Mouse (Mus musculus) lung, embryonic 14.5 days (tissue): ENCODE data around the gene Pa2g4. TPM values are rescaled to one million over a fixed set of nuclear protein-coding genes. Genes with fewer than 3 reads are reported as not detected.

Source experiments
- ATAC-seq: fragments of 200-750 bp; cut with Nextera tagmentation; 2 replicates; pipeline ENCODE4 v1.8.0; 2017; ENCODE audit warnings: mild to moderate bottlenecking, moderate TSS enrichment, moderate library complexity; ENCODE audit not compliant: insufficient read depth
- DNase-seq: peaks from one replicate; pipeline ENCODE4 v3.0.0-alpha.2; 2015
- H3K27ac ChIP-seq: fragments of 300-500 bp; sonication (generic); 2 replicates; pipeline ENCODE4 v1.5.1; 2014; ENCODE audit warnings: low read depth, mild to moderate bottlenecking, moderate library complexity
- H3K27me3 ChIP-seq: fragments of 300-500 bp; sonication (generic); 2 replicates; pipeline ENCODE4 v1.6.1; 2014; ENCODE audit warnings: low read length, control low read depth; ENCODE audit not compliant: insufficient read depth
- H3K36me3 ChIP-seq: fragments of 300-500 bp; sonication (generic); 2 replicates; pipeline ENCODE4 v1.6.1; 2014; ENCODE audit warnings: control low read depth; ENCODE audit not compliant: insufficient read depth
- H3K4me1 ChIP-seq: fragments of 300-500 bp; sonication (generic); 2 replicates; pipeline ENCODE4 v1.6.1; 2014; ENCODE audit warnings: antibody characterized with exemption, control low read depth; ENCODE audit not compliant: insufficient read depth
- H3K4me2 ChIP-seq: fragments of 300-500 bp; sonication (generic); 2 replicates; pipeline ENCODE4 v1.6.1; 2014; ENCODE audit warnings: mild to moderate bottlenecking
- H3K4me3 ChIP-seq: fragments of 300-500 bp; sonication (generic); 2 replicates; pipeline ENCODE4 v1.5.1; 2014; ENCODE audit warnings: low read depth, low read length
- H3K9ac ChIP-seq: fragments of 300-500 bp; sonication (generic); 2 replicates; pipeline ENCODE4 v1.6.1; 2014
- H3K9me3 ChIP-seq: fragments of 300-500 bp; sonication (generic); 2 replicates; pipeline ENCODE4 v1.6.1; 2016; ENCODE audit warnings: low read depth, low read length, control low read depth
- CTCF ChIP-seq: IDR thresholded peaks from 2 replicates; pipeline ENCODE4 v1.5.1; 2016; ENCODE audit warnings: antibody characterized with exemption, low read depth
- WGBS: fragments of 180-500 bp; shearing (Covaris S2); extraction: QIAGEN DNeasy Blood & Tissue Kit; methylation state at CpG from one replicate; pipeline ENCODE4 v1.1.7; 2014; 5-methylcytosine and 5-hydroxymethylcytosine counted together
- polyA plus RNA-seq: library from polyadenylated mRNA; unstranded; fragments of >200 nt; fragmentation: Nextera tagmentation; extraction: Ambion mirVana; gene quantifications from 2 replicates; pipeline ENCODE4 v1.2.1, GENCODE M21; 2014

Gene Pa2g4
- polyA plus RNA-seq, 1 experiment from 2014 or later, result 244 TPM

GRCm38 (mm10) chr10:128588136-128588535, 22.3 kb upstream of the Pa2g4 start:
- Histone ChIP-seq H3K4me2 (peak overlapping the region; percentile 98), H3K4me3 (peak overlapping the region; percentile 61), H3K36me3 (no peaks in the 10 kb centered on the region), H3K27me3 (peaks cover 39% of the 10 kb centered on the region), H3K9ac (peak overlapping the region; percentile 57; the same call in 1 of the 2 replicates), H3K27ac (peak overlapping the region; percentile 96), H3K4me1 (no peaks in the 10 kb centered on the region), H3K9me3 (no peaks in the 10 kb centered on the region)
- ATAC-seq, result no peak
- 22% methylated on average over 1 of the region's 1 CpGs for WGBS
- TF ChIP-seq CTCF, result no peak
- DNase-seq, result no peak

- Histone ChIP-seq H3K27ac (peak overlapping the region; percentile 96), H3K9ac (peak overlapping the region; percentile 57), H3K4me3 (peak overlapping the region; percentile 61), H3K36me3 (0 out of 2 replicates have a peak, but pooled peaks cover under 1% of the 10 kb centered on the region), H3K4me1 (no peaks in the 10 kb centered on the region), H3K27me3 (peaks cover 39% of the 10 kb centered on the region), H3K9me3 (no peaks in the 10 kb centered on the region), H3K4me2 (peak overlapping the region; percentile 98)
- TF ChIP-seq CTCF, result no peak
- WGBS, result 40% methylated on average over 8 of the region's 8 CpGs
- DNase-seq (no peak), ATAC-seq (no peak)
Measured at GRCm38 (mm10) chr10:128587697-128588096, 21.9 kb upstream of the Pa2g4 start.

GRCm38 (mm10) chr10:128587120-128587519, 21.3 kb upstream of the Pa2g4 start:
- WGBS, result 32% methylated on average over 4 of the region's 4 CpGs
- no peaks in the 10 kb centered on the region for H3K9me3 ChIP-seq
- no peaks in the 10 kb centered on the region for H3K4me1 ChIP-seq
- no peak for DNase-seq
- ATAC-seq, result no peak
- peaks cover 39% of the 10 kb centered on the region for H3K27me3 ChIP-seq
- H3K4me2 ChIP-seq, result peak overlapping the region; percentile 98
- H3K27ac ChIP-seq, result peak overlapping the region; percentile 96
- H3K36me3 ChIP-seq, result 0 out of 2 replicates have a peak, but pooled peaks cover 4% of the 10 kb centered on the region
- H3K9ac ChIP-seq, result peak overlapping the region; percentile 6; the same call in 1 of the 2 replicates
- no peak for TF ChIP-seq CTCF
- H3K4me3 ChIP-seq, result peak overlapping the region; percentile 61

GRCm38 (mm10) chr10:128586546-128586945, 20.8 kb upstream of the Pa2g4 start:
- ATAC-seq, result no peak
- peak overlapping the region; percentile 96 for H3K27ac ChIP-seq
- H3K9me3 ChIP-seq, result no peaks in the 10 kb centered on the region
- no peak for DNase-seq
- 0 out of 2 replicates have a peak, but pooled peaks cover 6% of the 10 kb centered on the region for H3K36me3 ChIP-seq
- H3K4me3 ChIP-seq, result no peak overlapping the region; the same call in 1 of the 2 replicates
- H3K27me3 ChIP-seq, result peaks cover 39% of the 10 kb centered on the region
- H3K4me2 ChIP-seq, result peak overlapping the region; percentile 98
- WGBS, result 9% methylated on average over 1 of the region's 1 CpGs
- H3K9ac ChIP-seq, result peak overlapping the region; percentile 6; the same call in 1 of the 2 replicates
- TF ChIP-seq CTCF, result no peak
- H3K4me1 ChIP-seq, result no peaks in the 10 kb centered on the region

- ATAC-seq (peak; percentile 69; the same call in 1 of the 2 replicates), DNase-seq (peak; percentile 80)
- Histone ChIP-seq H3K4me3 (peak overlapping the region; percentile 10; the same call in 1 of the 2 replicates), H3K4me2 (peak overlapping the region; percentile 48), H3K27ac (peak overlapping the region; percentile 81), H3K9me3 (no peaks in the 10 kb centered on the region), H3K36me3 (0 out of 2 replicates have a peak, but pooled peaks cover 11% of the 10 kb centered on the region), H3K9ac (no peak overlapping the region), H3K4me1 (no peaks in the 10 kb centered on the region), H3K27me3 (peaks cover 31% of the 10 kb centered on the region)
- WGBS, result 5% methylated on average over 4 of the region's 4 CpGs
- no peak for TF ChIP-seq CTCF
Measured at GRCm38 (mm10) chr10:128584386-128584785, 18.6 kb upstream of the Pa2g4 start.

GRCm38 (mm10) chr10:128583644-128584043, 17.9 kb upstream of the Pa2g4 start:
- ATAC-seq (peak; percentile 53), DNase-seq (peak; percentile 48)
- H3K9me3 ChIP-seq, result no peaks in the 10 kb centered on the region
- H3K36me3 ChIP-seq, result 0 out of 2 replicates have a peak, but pooled peaks cover 11% of the 10 kb centered on the region
- no peak for TF ChIP-seq CTCF
- WGBS, result 21% methylated on average over 7 of the region's 7 CpGs
- peak overlapping the region; percentile 48 for H3K4me2 ChIP-seq
- no peaks in the 10 kb centered on the region for H3K4me1 ChIP-seq
- H3K27ac ChIP-seq, result peak overlapping the region; percentile 75
- H3K27me3 ChIP-seq, result peaks cover 23% of the 10 kb centered on the region
- no peak overlapping the region for H3K4me3 ChIP-seq
- no peak overlapping the region for H3K9ac ChIP-seq

GRCm38 (mm10) chr10:128579731-128580130, 13.9 kb upstream of the Pa2g4 start:
- Histone ChIP-seq H3K36me3 (peaks cover 17% of the 10 kb centered on the region; the same call in 1 of the 2 replicates), H3K27me3 (no peaks in the 10 kb centered on the region), H3K4me1 (no peaks in the 10 kb centered on the region), H3K9me3 (no peaks in the 10 kb centered on the region), H3K27ac (no peak overlapping the region), H3K4me2 (no peak overlapping the region), H3K4me3 (no peak overlapping the region), H3K9ac (no peak overlapping the region)
- DNase-seq (no peak), ATAC-seq (no peak)
- WGBS, result 75% methylated on average over 4 of the region's 4 CpGs
- TF ChIP-seq CTCF, result no peak
